Mouse (Mus musculus): ENCODE measurements at regions not wholly inside any gene's neighbourhood (a gene's known extent, or its start where the extent isn't known, plus 50 kb on each side); places are given as distances from the start of the nearest gene placed in this dataset.

GRCm38 (mm10) chr13:73099407-73099806 lies 160.9 kb upstream of the Irx4 start:
- DNase-seq (ENCODE audit: low spot score), result no peak
- H3K4me3 ChIP-seq, result no peak overlapping the region
- 82% methylated on average over 1 of the region's 1 CpGs for WGBS
- no peaks in the 10 kb centered on the region for H3K9me3 ChIP-seq
- H3K36me3 ChIP-seq, result no peaks in the 10 kb centered on the region
- H3K4me1 ChIP-seq, result no peaks in the 10 kb centered on the region
- no peaks in the 10 kb centered on the region for H3K27me3 ChIP-seq (ENCODE audit: insufficient read depth, poor library complexity, severe bottlenecking)
- H3K27ac ChIP-seq, result no peak overlapping the region

GRCm38 (mm10) chr13:73107250-73107993 lies 152.9 kb upstream of the Irx4 start:
- H3K9me3 ChIP-seq, result no peaks in the 10 kb centered on the region
- DNase-seq (ENCODE audit: low spot score), result no peak
- no peaks in the 10 kb centered on the region for H3K36me3 ChIP-seq
- 72% methylated on average over 14 of the region's 14 CpGs for WGBS
- H3K4me3 ChIP-seq, result no peak overlapping the region
- H3K27ac ChIP-seq, result no peak overlapping the region
- no peaks in the 10 kb centered on the region for H3K4me1 ChIP-seq
- no peaks in the 10 kb centered on the region for H3K27me3 ChIP-seq (ENCODE audit: insufficient read depth, poor library complexity, severe bottlenecking)

DNA sequence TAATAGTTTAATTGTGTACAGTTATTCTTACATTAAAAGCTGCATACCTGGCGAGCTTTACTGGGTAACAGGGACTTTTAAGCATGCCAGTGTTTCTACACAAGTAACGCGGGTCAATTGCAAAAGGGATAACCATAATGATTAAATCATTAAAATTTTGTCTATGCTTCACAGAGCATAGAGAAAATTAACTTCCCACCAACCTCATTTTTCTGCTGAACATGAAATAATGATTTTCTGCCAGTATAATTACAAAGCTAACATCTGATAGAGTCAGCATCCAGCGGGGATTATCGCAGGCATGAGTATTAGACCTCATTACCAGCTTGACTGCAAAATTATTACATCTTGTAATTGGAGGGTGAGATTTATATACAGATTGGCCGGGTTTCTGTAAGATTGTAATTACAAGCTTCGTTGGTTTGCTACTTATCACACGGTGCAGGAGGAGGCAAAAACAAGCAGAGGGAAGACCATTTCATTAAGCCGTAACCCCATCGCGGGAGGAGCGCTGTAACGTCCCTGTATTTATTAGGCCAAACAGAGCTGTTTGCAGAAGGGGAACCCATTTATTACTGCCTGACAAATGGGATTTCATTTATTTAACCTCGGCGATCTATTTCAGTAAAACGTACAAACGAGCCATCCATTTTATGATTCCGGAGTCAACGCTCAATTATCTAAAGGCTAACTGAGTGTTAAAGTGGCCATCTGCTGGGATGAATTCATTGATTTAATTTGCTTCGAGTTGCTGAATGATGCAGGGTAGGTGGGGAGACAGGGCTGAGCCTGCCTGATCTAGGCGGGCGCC lies 143.3 kb upstream of the Irx4 start:
- DNase-seq (ENCODE audit: low spot score), result no peak
- no peaks in the 10 kb centered on the region for H3K36me3 ChIP-seq
- 82% methylated on average over 22 of the region's 22 CpGs for WGBS

GRCm38 (mm10) chr13:73117633-73118076 lies 142.6 kb upstream of the Irx4 start:
- no peak for DNase-seq (ENCODE audit: low spot score)
- 86% methylated on average over 15 of the region's 15 CpGs for WGBS
- H3K9me3 ChIP-seq, result no peaks in the 10 kb centered on the region
- H3K4me3 ChIP-seq, result no peak overlapping the region
- H3K36me3 ChIP-seq, result no peaks in the 10 kb centered on the region
- no peaks in the 10 kb centered on the region for H3K4me1 ChIP-seq
- no peak overlapping the region for H3K27ac ChIP-seq
- H3K27me3 ChIP-seq (ENCODE audit: insufficient read depth, poor library complexity, severe bottlenecking), result 0 out of 2 replicates have a peak, but pooled peaks cover 4% of the 10 kb centered on the region

More for the DNA sequence above, 143.3 kb upstream of the Irx4 start:
- Histone ChIP-seq H3K27me3 (ENCODE audit: insufficient read depth, poor library complexity, severe bottlenecking) (0 out of 2 replicates have a peak, but pooled peaks cover 4% of the 10 kb centered on the region), H3K4me3 (no peak overlapping the region), H3K9me3 (no peaks in the 10 kb centered on the region), H3K4me1 (no peaks in the 10 kb centered on the region), H3K27ac (no peak overlapping the region)

DNA sequence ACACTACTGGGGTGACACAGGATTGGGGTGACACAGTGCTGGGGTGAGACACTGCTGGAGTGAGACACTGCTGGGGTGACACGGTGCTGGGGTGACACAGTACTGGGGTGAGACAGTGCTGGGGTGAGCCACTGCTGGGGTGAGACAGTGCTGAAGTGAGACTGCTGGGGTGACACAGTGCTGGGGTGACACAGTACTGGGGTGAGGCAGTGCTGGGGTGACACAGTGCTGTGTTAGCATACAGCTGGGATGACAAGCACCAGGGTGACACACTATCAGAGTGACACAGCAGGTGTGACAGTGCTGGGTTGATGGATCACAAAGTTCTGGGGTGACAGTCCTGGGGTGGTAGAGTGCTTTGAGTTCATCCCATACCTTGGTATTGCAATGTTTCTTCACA lies 137.3 kb upstream of the Irx4 start:
- no peak for DNase-seq (ENCODE audit: low spot score)
- WGBS, result 85% methylated on average over 1 of the region's 1 CpGs
- Histone ChIP-seq H3K27ac (no peak overlapping the region), H3K36me3 (no peaks in the 10 kb centered on the region), H3K27me3 (ENCODE audit: insufficient read depth, poor library complexity, severe bottlenecking) (0 out of 2 replicates have a peak, but pooled peaks cover 4% of the 10 kb centered on the region), H3K4me1 (no peaks in the 10 kb centered on the region), H3K9me3 (no peaks in the 10 kb centered on the region), H3K4me3 (no peak overlapping the region)

- Histone ChIP-seq H3K36me3 (no peaks in the 10 kb centered on the region), H3K4me1 (no peaks in the 10 kb centered on the region), H3K4me3 (no peak overlapping the region), H3K27me3 (ENCODE audit: insufficient read depth, poor library complexity, severe bottlenecking) (0 out of 2 replicates have a peak, but pooled peaks cover 3% of the 10 kb centered on the region), H3K9me3 (no peaks in the 10 kb centered on the region), H3K27ac (no peak overlapping the region)
- DNase-seq (ENCODE audit: low spot score), result no peak
- 73% methylated on average over 6 of the region's 6 CpGs for WGBS
Measured at GRCm38 (mm10) chr13:73131270-73131669, 129.0 kb upstream of the Irx4 start.

GRCm38 (mm10) chr13:73132746-73133145 lies 127.5 kb upstream of the Irx4 start:
- H3K9me3 ChIP-seq, result no peaks in the 10 kb centered on the region
- no peak for DNase-seq (ENCODE audit: low spot score)
- no peak overlapping the region for H3K4me3 ChIP-seq
- H3K36me3 ChIP-seq, result no peaks in the 10 kb centered on the region
- 0 out of 2 replicates have a peak, but pooled peaks cover 3% of the 10 kb centered on the region for H3K27me3 ChIP-seq (ENCODE audit: insufficient read depth, poor library complexity, severe bottlenecking)
- H3K27ac ChIP-seq, result no peak overlapping the region
- WGBS, result 73% methylated on average over 6 of the region's 6 CpGs
- H3K4me1 ChIP-seq, result no peaks in the 10 kb centered on the region

- H3K4me1 ChIP-seq, result no peaks in the 10 kb centered on the region
- H3K4me3 ChIP-seq, result no peak overlapping the region
- H3K9me3 ChIP-seq, result no peaks in the 10 kb centered on the region
- H3K36me3 ChIP-seq, result no peaks in the 10 kb centered on the region
- H3K27ac ChIP-seq, result no peak overlapping the region
- no peak for DNase-seq (ENCODE audit: low spot score)
- H3K27me3 ChIP-seq (ENCODE audit: insufficient read depth, poor library complexity, severe bottlenecking), result 0 out of 2 replicates have a peak, but pooled peaks cover 3% of the 10 kb centered on the region
Measured at GRCm38 (mm10) chr13:73134929-73135328, 125.3 kb upstream of the Irx4 start.

DNA sequence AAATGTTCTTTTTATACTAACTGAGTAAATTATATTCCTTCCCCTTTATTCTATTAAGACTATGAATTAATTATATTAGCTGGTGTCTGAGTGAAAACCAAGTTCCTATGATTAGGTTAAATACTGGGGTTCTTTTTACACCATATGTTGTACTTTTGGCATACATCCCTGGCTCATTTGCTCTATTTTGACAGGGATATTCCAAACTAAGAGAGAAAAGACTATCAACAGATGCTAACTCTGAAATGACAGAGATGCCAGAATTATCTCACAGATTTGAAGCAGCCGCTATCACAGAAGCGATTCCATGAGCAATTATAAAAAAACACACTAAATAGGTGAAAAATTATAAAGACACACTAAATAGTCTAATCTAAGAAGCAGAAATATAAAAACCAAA lies 119.0 kb upstream of the Irx4 start:
- H3K4me1 ChIP-seq, result no peaks in the 10 kb centered on the region
- H3K27me3 ChIP-seq (ENCODE audit: insufficient read depth, poor library complexity, severe bottlenecking), result no peaks in the 10 kb centered on the region
- no peak overlapping the region for H3K4me3 ChIP-seq
- 83% methylated on average over 2 of the region's 2 CpGs for WGBS
- no peak for DNase-seq (ENCODE audit: low spot score)
- no peaks in the 10 kb centered on the region for H3K9me3 ChIP-seq
- no peak overlapping the region for H3K27ac ChIP-seq
- no peaks in the 10 kb centered on the region for H3K36me3 ChIP-seq

GRCm38 (mm10) chr13:73158016-73158415 lies 102.3 kb upstream of the Irx4 start:
- Histone ChIP-seq H3K27me3 (ENCODE audit: insufficient read depth, poor library complexity, severe bottlenecking) (0 out of 2 replicates have a peak, but pooled peaks cover 19% of the 10 kb centered on the region), H3K9me3 (no peaks in the 10 kb centered on the region), H3K4me3 (no peak overlapping the region), H3K27ac (no peak overlapping the region), H3K4me1 (peaks cover 12% of the 10 kb centered on the region; the same call in 1 of the 2 replicates), H3K36me3 (no peaks in the 10 kb centered on the region)
- no peak for DNase-seq (ENCODE audit: low spot score)
- 85% methylated on average over 7 of the region's 7 CpGs for WGBS

DNA sequence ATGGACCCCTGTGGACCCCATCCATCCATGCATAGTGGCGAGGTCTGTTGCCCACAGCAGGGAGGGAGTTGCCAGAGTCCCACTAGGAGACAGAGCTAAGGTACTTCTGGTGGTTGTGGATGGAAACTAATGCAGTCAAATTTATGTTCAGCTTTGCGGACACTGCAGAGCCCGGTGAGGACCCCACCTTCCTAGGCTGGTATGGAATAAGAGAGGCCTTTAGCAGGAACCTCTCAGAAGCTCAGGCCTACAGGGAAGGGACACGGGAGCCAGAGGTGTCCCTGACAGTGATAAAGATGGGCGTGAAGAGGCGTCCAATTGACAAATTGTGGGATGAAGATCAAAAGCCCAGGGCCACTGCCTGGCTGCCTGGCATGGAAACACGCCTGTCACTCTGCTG lies 100.8 kb upstream of the Irx4 start:
- Histone ChIP-seq H3K36me3 (no peaks in the 10 kb centered on the region), H3K27me3 (ENCODE audit: insufficient read depth, poor library complexity, severe bottlenecking) (0 out of 2 replicates have a peak, but pooled peaks cover 19% of the 10 kb centered on the region), H3K4me1 (peaks cover 12% of the 10 kb centered on the region; the same call in 1 of the 2 replicates), H3K9me3 (no peaks in the 10 kb centered on the region), H3K4me3 (no peak overlapping the region; the same call in 1 of the 2 replicates), H3K27ac (peak overlapping the region; percentile 23; the same call in 1 of the 2 replicates)
- 34% methylated on average over 7 of the region's 7 CpGs for WGBS
- DNase-seq (ENCODE audit: low spot score), result no peak

- Histone ChIP-seq H3K27ac (peak overlapping the region; percentile 23; the same call in 1 of the 2 replicates), H3K36me3 (no peaks in the 10 kb centered on the region), H3K9me3 (no peaks in the 10 kb centered on the region), H3K27me3 (ENCODE audit: insufficient read depth, poor library complexity, severe bottlenecking) (0 out of 2 replicates have a peak, but pooled peaks cover 19% of the 10 kb centered on the region), H3K4me3 (peak overlapping the region; percentile 48), H3K4me1 (peaks cover 12% of the 10 kb centered on the region; the same call in 1 of the 2 replicates)
- no peak for DNase-seq (ENCODE audit: low spot score)
- 13% methylated on average over 9 of the region's 9 CpGs for WGBS
Measured at GRCm38 (mm10) chr13:73159865-73160264, 100.4 kb upstream of the Irx4 start.

GRCm38 (mm10) chr13:73160289-73160688 lies 100.0 kb upstream of the Irx4 start:
- Histone ChIP-seq H3K27ac (peak overlapping the region; percentile 23), H3K27me3 (ENCODE audit: insufficient read depth, poor library complexity, severe bottlenecking) (0 out of 2 replicates have a peak, but pooled peaks cover 19% of the 10 kb centered on the region), H3K9me3 (no peaks in the 10 kb centered on the region), H3K4me3 (peak overlapping the region; percentile 48), H3K4me1 (peaks cover 12% of the 10 kb centered on the region; the same call in 1 of the 2 replicates), H3K36me3 (no peaks in the 10 kb centered on the region)
- peak; percentile 92 for DNase-seq (ENCODE audit: low spot score)
- 1% methylated on average over 22 of the region's 22 CpGs for WGBS

Measured in heart, embryonic 10.5 days (tissue).